Mouse (Mus musculus) thymus, adult 2 months (tissue): Measurements from ENCODE around the gene Ptprc.

Experiments used
- CTCF ChIP-seq: fragments of 200-500 bp; IDR thresholded peaks from 2 replicates; pipeline ENCODE4 v1.5.1; 2012; ENCODE audit warnings: mild to moderate bottlenecking, control low read depth, low read length, moderate library complexity, borderline replicate concordance; ENCODE audit not compliant: control insufficient read depth, poor library complexity, insufficient read depth; ENCODE audit errors: extremely low read depth
- POLR2A ChIP-seq: fragments of 200-500 bp; IDR thresholded peaks from 2 replicates; pipeline ENCODE4 v1.6.1; 2012; ENCODE audit warnings: mild to moderate bottlenecking, low read length, control low read depth, moderate library complexity; ENCODE audit not compliant: control insufficient read depth, poor library complexity, insufficient read depth; ENCODE audit errors: extremely low read depth

DNA sequence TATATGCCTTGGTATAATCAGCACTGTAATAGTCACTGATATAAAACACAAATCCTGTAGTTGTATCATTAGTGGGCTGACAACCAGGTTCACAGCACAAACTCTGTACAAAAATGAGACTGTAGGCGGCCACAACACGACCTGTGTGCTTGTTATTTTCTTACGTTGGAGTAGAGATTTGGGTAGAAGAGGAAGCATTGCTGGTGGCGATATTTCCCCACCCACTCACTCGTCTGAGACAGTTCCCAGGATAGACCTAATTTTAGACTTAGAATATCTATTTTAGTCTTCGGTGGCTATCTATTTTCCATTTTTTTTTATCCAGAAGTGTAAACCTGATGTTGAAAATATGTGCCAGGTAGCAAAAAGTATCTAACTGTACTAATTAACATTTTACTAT is 41.2 kb downstream of the Ptprc start:
- TF ChIP-seq CTCF (no peak), POLR2A (no peak)
